Mouse (Mus musculus) kidney, adult 8-10 months (tissue): Measurements from ENCODE around the gene D13Ertd608e.
"Not testable (repeated sequence)": the region's sequence is repeated elsewhere in the genome, so short reads cannot be mapped to it uniquely, and the experiment has no call there.

ENCODE experiments used
- DNase-seq, 2 experiments: peaks; one replicate each; pipeline ENCODE4 v3.0.0; 2022

Gene D13Ertd608e

DNA sequence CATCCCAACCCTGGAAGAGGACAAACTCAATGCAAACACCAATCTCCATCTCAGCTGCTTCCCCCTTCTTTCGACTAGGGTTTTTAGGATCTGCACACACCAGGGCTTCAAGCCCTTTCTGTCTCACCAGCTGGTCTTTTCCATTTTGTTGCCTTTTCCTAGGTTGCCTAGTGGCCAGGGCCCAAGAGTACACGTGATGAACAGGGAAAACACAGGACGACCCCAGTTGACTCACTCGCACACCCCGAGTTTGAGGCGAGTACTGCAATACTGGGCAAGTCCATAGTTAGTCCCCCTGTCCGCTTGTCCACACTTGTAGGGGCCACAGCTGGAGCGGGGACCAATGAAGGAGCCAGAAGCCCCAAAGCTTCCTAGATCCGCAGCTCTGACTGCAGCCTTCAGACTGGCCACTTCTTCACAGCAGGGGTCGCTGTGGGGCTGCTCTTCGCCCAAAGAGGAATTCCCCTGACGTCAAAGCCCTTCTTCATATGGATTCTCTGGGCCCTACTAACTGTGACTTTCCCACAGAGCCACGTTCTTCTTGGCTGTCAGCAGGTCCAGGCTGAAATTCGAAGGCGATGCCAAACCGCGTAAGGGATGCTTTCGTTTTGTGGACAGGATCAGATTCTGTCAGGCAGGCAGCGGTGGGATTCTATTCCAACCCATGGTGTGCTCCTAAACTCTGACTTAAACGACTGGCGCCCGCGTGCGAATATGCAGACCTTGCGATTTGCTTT lies at the start of gene D13Ertd608e:
Gene D13Ertd608e (plus strand): TSS at position 687 of the 737 bp plus-strand sequence.
- DNase-seq: peak; percentile 15 to 34

DNA sequence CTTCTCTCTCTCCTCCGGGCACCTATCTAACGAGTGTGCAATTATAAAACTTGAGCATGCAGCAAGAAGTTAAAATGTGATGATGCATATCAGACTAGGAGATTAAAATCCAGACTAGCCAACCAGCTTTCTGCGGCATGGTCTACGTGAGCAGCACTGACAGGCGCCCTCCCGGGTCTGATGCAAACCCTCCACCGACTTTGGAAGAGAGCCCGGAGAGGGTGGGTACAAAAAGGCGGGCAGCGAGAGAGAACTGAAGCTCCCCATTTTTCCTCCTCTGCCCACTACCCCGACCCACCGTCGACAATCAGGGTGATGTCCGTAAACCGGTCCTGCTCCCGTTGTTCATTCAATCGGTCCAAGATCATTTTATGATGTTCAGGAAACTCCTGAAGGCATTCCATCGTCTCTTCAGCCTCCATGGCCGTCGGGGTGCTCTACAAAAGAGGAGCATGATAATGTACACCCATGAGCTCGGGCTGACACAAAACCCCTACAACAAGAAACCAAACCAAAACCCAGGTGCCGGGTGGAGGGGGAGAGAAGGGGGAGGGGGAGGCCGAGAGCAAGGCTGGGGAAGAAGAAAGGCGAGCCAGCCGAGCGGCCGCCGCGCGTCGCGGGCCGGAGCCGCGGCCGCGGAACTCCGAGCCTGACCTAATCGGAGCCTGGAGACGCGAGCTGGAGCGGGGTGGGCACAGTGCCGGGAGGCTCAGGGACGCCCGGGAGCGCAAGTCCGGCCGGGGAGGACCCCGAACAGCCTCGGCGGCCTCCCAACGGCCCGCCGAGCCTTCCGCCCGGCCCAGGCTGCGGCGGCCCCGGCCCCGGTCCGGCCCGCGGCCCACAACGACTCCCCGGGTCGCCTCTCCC lies 45.7 kb upstream of the D13Ertd608e start:
- DNase-seq: peak; percentile 29 to 31

GRCm38 (mm10) chr13:119790761-119791579 lies 44.8 kb upstream of the D13Ertd608e start, which contains the start of gene Zfp131:
Gene Zfp131 (minus strand): TSS chr13:119790889.
- DNase-seq: peak; percentile 92 to 93

DNA sequence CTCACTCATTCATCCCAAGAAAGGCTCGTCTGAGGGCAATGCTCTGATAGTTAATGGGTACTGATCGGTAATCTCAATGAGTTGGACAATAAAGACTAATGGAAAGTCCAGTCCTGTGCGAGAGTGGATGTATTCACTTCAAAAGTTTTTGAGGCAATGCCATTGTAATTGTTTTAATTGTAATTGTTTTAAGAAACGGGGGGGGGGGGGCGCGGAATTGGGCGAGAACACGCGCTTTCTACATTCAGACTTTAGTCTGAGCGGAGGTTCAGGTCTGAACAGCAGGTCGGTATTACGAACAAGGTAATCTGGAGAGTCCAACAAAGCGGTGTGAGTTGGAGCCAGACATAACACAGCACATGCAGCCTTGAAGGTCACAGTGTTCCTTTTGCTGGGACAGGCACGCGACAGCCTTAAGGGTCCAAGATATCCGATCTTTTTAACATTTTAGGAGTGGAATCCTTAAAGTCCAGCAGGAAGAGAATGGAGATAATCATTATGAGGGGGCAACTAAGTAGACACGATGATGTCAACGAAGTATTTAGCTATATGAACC lies 44.1 kb upstream of the D13Ertd608e start:
- DNase-seq: peak; percentile 15 to 17

DNA sequence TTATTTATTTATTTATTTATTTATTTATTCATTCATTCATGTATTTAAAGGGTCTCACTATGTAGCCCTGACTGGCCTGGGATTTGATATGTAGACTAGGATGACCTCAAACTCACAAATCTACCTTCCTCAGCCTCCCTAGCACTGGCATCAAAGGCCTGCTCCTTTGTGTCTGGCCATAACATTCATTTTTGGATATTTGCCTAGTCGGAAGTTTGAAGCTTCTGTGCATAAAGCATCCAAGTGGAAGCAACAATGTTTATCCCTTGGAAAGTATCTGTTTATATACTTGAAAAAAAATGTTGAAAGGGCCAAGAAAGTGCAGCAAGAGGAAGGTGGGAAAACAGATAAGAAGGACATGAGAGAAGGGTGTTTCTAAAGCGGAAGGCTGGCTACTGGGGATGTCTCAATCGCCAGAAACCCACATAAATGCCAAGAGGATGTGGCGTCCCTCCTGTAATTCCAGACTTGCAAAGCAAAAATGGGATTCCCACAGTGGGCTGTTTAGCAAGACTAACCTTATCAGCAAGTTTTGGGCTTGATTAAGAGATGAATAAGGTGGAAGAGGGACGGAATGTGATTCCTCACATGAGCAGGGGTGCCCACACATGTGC lies 42.9 kb upstream of the D13Ertd608e start:
- no peak for DNase-seq

DNA sequence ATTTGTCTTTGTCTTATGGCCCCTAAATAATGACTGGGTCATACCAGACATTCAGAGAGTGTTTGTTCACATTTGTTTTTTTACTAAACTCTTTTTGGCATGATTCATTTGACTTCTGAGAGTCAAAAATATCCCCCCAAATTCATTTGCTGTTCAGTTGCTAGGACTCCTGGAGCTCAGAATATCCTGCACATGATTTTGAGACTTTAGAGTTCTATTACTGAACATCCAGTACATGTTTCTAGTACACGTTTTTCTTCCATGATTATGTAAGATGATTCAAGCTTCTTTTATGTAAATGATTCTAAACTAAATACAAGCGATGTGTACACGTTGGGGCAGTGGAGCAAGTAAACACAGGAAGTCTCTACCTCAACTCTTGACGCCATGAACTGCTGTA lies 38.1 kb upstream of the D13Ertd608e start:
- no peak for DNase-seq

DNA sequence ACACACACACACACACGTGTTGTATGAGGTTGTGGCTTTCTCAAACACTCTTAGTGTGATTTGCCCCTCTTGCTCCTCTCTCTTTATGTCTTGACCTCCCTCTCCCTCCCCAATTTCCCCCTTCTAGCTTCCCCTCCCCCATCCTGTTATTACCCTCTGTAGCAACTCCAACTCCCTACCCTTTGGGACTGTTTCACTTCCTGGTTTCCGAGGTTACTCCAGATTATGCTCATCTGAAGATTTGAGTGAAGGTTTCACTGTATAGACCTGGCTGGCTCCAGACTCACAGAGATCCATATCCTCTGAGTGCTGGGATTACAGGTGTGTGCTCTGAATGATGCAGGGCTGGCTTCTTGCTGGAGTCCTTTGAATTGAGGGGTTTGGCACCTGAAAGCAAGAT lies 26.9 kb upstream of the D13Ertd608e start:
- DNase-seq: no peak

DNA sequence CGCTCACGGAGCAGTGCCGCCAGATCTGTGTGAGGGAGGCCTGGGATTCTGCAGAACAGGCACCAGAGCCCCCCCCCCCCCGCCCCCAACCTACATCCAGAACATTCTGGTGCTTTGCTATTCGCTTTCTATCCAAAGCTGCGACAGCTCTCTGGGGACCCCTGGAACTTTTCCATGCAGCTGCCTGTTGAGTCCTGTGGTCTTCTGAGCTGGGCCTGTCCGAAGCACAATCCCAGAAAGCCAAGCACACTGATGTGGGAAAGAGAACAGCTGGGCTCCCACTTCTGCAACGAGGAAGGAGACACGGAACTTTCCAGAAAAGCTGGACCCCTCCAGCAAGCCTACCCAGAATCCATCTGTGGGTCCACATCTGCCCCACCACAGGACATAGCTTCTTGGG lies 25.8 kb upstream of the D13Ertd608e start:
- DNase-seq: no peak

- no peak for DNase-seq
Measured at GRCm38 (mm10) chr13:119816798-119817197, 19.0 kb upstream of the D13Ertd608e start.

- no peak for DNase-seq
Measured at GRCm38 (mm10) chr13:119817579-119818206, 18.1 kb upstream of the D13Ertd608e start.

DNA sequence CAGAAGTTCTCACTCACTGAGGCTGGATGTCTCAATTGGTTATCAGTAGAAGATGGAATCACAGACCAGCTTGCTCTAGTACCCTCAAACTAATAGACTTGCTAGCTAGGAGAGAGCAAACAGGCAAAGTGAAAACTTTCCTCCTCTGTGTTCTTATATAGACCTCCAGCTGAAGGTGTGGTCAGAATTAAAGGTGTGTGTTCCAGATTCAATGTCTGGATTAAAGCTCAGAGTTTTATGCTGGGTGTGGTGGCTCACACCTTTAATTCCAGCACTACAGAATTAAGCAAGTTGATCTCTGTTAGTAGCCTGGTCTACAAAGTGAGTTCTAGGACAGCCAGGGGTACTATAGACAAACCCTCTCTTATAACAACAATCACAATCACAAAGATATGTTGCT lies 5.7 kb upstream of the D13Ertd608e start, which contains the start of gene AF067063:
Gene AF067063 (minus strand): TSS at position 101 of the 400 bp plus-strand sequence.
- not testable (repeated sequence) for DNase-seq

- peak; percentile 13 to 21 for DNase-seq
Measured at GRCm38 (mm10) chr13:119836324-119836811, 562 bp downstream of the D13Ertd608e start.

GRCm38 (mm10) chr13:119837719-119838337 lies 2.0 kb downstream of the D13Ertd608e start:
- DNase-seq: peak; percentile 9 to 11

GRCm38 (mm10) chr13:119839982-119840381 lies 4.2 kb downstream of the D13Ertd608e start:
- not testable (repeated sequence) for DNase-seq

GRCm38 (mm10) chr13:119862399-119862798 lies 26.6 kb downstream of the D13Ertd608e start:
- DNase-seq: not testable (repeated sequence)

DNA sequence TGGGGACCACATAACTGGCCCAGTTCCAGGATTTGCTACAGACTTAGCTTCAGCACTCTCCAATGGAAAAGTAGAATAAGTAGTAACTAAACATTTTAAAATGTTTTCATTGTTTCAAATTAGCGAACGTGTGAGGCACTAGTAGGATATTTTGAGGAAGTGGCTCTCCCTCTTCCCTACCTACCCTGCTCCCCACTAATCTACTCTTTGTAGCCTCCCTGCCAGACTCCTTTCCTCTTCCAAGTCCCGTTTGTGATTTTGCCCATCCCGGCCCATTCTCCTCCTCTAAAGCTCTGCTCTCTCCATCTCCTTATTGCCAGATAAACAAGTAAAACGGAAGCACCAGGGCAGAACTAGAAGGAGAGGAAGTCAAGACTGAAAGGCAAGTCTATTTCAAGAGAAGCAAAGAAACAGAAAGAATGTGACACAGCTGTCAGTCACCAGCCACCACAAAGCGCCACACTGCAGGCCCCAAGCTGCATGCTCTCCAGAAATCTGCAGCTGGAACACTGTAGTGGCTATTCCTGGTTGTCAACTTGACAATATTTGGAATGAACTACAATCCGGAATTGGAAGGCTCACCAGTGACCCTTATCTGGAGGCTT lies 28.7 kb downstream of the D13Ertd608e start:
- not testable (repeated sequence) for DNase-seq

- peak; percentile 19 to 61 for DNase-seq
Measured at GRCm38 (mm10) chr13:119886896-119887295, 51.1 kb downstream of the D13Ertd608e start.

DNA sequence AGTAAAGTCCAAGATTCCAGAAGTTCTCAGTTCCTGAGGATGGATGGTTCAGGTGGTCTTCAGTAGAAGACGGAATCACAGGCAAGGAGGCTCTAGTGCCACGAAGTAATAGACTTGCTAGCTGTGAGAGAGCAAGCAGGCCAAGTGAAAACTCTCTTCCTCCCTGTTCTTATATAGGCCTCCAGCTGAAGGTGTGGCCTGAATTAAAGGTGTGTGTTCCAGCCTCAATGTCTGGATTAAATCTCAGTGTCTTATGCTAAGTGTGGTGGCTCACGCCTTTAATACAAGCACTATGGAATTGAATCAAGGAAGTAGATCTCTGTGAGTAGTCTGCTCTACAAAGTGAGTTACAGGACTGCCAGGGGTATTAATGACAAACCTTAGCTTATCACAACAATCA lies 58.9 kb downstream of the D13Ertd608e start, which contains the start of gene Tcstv1:
Gene Tcstv1 (minus strand): TSS at position 101 of the 400 bp plus-strand sequence.
- not testable (repeated sequence) for DNase-seq
